Mouse (Mus musculus): ENCODE data around the gene Limd1. TPM values are rescaled to one million over a fixed set of nuclear protein-coding genes. Genes with fewer than 3 reads are reported as not detected.
"Not testable (repeated sequence)": the region's sequence is repeated elsewhere in the genome, so short reads cannot be mapped to it uniquely, and the experiment has no call there.

Limd1 gene
- total RNA-seq (2022) = 1 to 10 TPM; 6.7 to 9.6 (median 7.6) TPM

- peak in 1 of 2 experiments; percentile 27 for DNase-seq (ENCODE audit: low spot score in 2 of 2)
Measured at GRCm38 (mm10) chr9:123478586-123479195, at the start of gene Limd1. TSS of gene Limd1 (plus strand) at chr9:123478706.

DNA sequence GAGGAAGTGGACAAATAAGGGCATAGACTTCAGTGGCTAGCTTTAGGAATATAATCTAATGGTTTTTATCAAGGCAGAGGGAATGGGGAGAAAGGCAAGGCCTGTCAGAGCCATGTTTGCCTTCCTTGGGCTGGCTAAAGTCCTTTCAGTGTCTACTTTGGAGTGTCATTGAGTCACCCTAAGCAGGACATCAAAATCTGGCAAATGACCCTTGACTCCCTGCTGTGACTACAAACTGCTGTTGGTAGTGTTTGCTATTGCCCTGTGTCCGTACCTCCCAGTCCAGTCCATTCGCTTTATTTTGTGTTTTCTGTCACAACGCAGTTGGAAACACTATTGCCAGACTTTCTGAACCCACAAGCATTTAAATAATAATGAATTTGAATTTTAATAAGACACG, 48.6 kb upstream of the Limd1 start:
- DNase-seq (ENCODE audit: low spot score in 2 of 2) = no peak

DNA sequence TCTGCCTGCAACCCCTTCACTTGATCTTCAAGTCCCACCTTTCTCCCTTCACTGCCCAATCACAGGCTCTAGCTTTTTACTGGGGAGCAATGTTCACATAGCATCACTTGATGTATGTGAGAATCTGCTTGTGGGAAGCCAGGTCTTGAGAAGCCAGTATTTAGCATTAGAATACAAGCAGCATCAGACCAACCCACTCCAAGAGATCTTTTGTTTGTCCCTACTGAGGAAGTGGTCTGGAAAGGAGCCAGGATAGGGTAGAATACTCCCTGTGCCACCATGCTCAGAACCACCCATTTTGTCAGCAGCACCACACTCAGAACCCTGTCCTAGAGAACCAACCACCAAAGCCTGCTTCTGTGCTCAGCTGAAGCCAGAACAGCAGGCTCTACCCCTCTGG, 47.5 kb upstream of the Limd1 start:
- no peak for DNase-seq (ENCODE audit: low spot score in 2 of 2)

- peak in 1 of 2 experiments; percentile 27 for DNase-seq (ENCODE audit: low spot score in 2 of 2)
Measured at GRCm38 (mm10) chr9:123438223-123438622, 40.3 kb upstream of the Limd1 start.

DNA sequence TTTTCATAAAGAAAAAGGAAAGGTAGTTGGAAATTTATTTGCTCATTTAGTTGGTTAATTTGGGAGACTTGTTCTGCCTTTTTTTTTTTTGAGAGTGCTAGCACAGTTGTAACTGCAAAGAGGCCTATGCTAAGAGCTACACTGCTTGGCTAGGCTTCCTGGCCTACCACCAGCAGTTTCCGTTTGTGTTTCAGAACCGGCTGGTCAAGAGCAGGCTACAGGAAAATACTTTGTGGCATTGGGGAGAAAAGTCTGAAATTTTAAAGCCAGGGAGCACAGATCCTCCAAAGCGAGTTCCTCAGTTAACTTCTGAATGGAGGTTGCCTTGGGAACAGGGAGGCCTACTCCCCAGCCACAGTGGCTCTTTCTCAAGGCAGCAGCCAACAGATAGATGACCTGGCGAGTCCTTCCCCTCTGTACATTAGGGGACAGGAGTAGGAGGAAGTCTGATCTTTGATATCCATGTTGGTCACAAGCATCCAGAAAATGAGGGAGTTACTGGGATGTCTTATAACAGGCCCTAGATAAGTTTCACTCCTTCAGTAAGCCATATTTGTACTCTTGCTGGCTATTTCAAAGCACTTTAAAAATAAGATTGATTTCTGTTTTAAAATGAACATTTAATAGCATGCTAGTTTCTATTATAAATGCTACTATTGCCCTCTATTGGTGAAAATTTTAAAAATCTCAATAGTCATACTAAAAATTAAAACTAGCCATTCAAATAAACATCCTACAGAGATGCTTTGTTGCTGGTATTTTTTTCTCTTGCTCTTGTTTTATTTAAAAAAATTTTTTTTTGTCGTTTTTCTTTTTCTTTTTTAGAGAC, 38.1 kb upstream of the Limd1 start:
- no peak for DNase-seq (ENCODE audit: low spot score in 2 of 2)

DNA sequence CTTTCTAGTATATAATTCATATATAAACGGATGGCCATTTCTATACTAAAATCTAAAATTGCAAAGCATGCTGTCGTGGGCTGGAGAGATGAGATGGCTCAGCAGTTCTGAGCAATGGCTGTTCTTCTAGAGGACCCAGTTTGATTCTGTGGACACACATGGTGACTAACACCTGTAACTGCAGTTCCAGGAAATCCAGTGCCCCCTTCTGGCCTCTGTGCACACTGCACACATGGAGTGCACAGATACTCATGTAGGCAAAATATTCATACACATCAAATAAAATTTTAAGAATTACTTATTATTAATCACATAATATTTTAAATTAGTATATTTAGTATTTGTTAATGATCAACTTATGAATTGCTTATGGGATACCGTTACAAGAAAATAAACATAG, 31.4 kb upstream of the Limd1 start:
- not testable (repeated sequence) for DNase-seq (ENCODE audit: low spot score in 2 of 2)

GRCm38 (mm10) chr9:123448594-123448993, 29.9 kb upstream of the Limd1 start:
- no peak for DNase-seq (ENCODE audit: low spot score in 2 of 2)

- peak in 1 of 2 experiments; percentile 62 for DNase-seq (ENCODE audit: low spot score in 2 of 2)
Measured at GRCm38 (mm10) chr9:123450174-123450573, 28.3 kb upstream of the Limd1 start.

DNA sequence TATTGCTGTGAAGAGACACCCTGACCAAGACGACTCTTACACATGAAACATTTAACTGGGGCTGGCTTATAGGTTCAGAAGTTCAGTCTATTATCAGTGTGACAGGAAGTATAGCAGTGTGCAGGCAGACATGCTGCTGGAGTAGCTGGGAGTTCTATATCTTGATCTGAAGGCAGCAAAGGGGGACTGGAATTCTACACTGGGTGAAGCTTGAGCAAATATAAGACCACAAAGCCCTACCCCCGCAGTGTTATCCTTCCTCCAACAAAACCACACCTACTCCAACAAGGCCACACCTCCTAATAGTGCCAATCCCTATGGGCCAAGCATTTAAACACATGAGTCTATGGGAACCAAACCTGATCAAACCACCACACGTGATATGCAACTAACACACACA, 26.7 kb upstream of the Limd1 start:
- no peak for DNase-seq (ENCODE audit: low spot score in 2 of 2)

DNA sequence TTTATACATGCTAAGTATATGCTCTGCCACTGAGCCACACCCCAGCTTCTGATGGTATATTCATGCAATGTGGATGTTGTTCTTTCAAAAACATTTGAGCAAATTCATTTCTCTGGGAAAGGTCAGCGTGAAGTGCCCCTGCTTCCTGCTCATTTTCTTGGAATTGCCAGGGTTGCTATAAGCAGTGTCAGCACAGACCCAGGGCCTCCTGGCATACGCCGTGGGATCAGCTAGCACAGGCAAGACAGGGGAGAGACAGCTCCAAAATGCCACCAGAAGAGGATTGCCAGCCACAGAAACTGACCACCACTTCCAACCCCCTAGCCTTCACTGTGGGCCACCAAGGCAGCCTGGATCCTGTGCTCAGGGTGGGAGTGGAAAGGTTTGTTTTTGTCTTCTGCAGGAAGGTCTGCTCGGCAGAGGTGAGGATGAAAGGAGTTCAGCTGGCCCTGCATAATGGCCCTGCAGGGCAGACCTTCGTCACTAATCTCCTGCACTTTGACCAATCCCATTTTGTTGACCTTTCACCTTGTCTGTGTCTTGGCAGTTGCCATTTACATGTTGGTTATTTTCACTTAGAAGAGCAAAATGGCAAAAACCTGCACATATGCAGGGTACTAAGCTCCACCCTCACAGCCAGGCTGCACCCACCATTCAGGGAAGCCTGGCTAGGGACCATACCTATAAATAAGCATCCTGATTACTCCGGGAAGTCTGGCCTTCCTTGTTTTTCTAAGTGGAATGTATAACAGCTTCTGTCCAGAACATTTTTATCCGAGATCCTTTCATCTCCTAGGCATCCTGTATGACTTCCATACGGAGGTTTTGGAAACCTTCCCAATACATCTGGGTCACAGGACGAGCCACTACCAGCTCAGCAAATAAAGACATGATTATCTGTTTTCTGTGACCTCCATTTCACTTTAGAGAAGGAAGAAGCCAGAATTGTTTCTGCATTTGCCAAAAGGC, 21.6 kb upstream of the Limd1 start:
- no peak for DNase-seq (ENCODE audit: low spot score in 2 of 2)

DNA sequence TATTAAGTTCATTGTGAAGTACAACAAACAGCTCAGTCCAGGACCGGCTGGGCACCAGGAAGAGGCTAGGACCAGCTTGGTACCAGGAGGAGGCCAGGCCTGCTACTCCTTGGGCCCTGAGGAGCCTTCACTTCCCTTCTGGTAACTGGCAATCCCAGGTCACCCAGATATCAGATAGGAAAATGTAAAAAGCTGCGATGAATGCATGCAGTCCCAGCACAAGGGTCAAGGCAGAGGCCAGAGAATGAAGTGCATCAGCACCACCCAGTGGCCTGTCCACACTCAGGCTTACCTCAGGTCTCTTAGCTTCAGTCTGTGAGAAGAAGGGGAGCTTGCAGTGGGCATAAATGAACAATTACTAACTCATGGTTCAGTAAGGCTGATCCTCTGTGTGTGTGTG, 20.9 kb upstream of the Limd1 start:
- no peak for DNase-seq (ENCODE audit: low spot score in 2 of 2)

DNA sequence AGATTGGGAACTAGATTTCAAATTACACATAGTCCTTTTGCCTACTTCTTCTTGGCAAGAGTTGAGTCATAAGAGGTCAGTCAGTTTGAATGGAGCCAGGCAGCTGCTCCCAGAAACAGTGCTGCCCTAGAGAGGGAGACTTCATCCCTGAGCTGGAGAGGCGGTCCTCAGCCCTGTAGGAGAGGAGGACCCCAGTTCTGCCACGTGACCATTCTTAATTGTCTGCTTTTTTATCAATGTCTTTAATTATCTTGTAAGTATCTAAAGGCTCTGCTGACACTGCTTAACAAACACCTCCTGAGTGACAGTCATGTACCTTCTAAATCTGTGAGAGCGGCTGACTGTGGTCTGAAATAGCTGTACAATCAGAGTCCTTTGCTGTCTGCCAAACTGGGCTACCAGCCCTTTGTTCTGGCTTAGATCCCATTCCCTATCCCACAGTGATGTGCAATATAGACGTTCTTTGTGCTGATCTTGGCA, 11.3 kb upstream of the Limd1 start:
- DNase-seq (ENCODE audit: low spot score in 2 of 2) = peak in 1 of 2 experiments; percentile 29

DNA sequence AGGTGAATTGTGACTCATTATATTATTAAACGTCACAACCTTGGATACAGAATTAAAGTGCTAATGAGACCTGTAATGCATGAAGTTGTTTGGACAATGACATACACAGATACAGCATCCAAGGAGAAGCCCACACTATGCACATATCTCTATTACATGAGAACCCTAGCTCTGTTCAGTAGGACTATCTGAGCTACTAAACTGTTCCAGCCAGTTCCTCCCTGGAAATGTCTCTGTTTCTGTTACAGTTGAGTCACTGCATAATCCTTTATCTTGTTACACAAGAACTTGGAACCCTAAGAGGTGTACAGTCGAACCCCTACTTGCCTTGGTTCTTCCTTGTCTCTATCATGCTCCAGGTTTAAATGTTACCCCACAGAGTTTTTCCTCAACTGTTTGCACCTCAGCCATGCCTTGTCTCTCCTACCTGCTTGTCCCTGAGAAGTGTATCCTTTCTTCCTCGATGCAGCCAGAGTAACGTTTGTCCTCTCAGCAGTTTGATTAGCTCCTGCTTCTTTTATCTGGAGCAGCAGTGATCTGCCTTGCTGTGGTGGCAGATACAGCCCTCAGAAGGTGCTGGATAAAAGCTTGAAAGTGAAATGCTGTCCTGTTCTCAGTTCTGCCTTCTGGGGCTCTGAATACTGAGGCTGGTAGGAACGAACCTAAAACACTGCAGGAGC, 10.0 kb upstream of the Limd1 start:
- no peak for DNase-seq (ENCODE audit: low spot score in 2 of 2)

GRCm38 (mm10) chr9:123469087-123469486, 9.4 kb upstream of the Limd1 start:
- no peak for DNase-seq (ENCODE audit: low spot score in 2 of 2)

- no peak for DNase-seq (ENCODE audit: low spot score in 2 of 2)
Measured at GRCm38 (mm10) chr9:123473377-123473776, 5.1 kb upstream of the Limd1 start.

GRCm38 (mm10) chr9:123475569-123475968, 2.9 kb upstream of the Limd1 start:
- DNase-seq (ENCODE audit: low spot score in 2 of 2) = no peak

GRCm38 (mm10) chr9:123478031-123478585, 398 bp upstream of the Limd1 start:
- no peak for DNase-seq (ENCODE audit: low spot score in 2 of 2)

- no peak for DNase-seq (ENCODE audit: low spot score in 2 of 2)
Measured at GRCm38 (mm10) chr9:123479196-123479669, 727 bp downstream of the Limd1 start.

DNA sequence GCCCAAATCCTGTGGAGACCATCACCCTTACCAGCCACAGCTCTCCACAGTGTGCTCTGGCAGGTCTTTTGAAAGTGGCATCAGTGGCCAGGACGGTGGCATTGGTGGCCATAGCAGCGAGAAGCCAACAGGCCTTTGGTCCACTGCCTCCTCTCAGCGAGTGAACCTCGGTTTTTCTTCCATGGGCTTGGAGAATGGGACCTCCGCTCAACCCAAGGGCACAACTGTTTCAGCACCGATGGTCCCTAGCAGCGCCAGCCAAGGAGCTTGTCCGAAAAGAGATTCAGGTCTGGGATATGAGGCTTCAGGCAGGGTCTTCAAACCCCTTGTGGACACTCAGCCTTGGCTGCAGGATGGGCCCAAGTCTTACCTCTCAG, 1.4 kb downstream of the Limd1 start:
- no peak for DNase-seq (ENCODE audit: low spot score in 2 of 2)

GRCm38 (mm10) chr9:123480253-123480921, 1.9 kb downstream of the Limd1 start:
- no peak for DNase-seq (ENCODE audit: low spot score in 2 of 2)

Measured in layer of hippocampus, adult 8-10 months (tissue).